Mouse (Mus musculus) MEL (cell line): ENCODE measurements at regions not wholly inside any gene's neighbourhood (a gene's known extent, or its start where the extent isn't known, plus 50 kb on each side); places are given as distances from the start of the nearest gene placed in this dataset.

Experiments used
- DNase-seq: peaks from one replicate; pipeline ENCODE4 v3.0.0; 2011; ENCODE audit warnings: low read depth, low spot score
- H3K27ac ChIP-seq: 2 replicates; pipeline ENCODE4 v1.5.1; 2012; ENCODE audit warnings: low read depth, mild to moderate bottlenecking, control low read depth, low read length, moderate library complexity; ENCODE audit not compliant: control insufficient read depth
- H3K27me3 ChIP-seq, 2 experiments: fragments of 150-350 bp in 1 of 2; sonication (generic) in 1 of 2; 2 replicates each; pipeline ENCODE4 v1.6.1; 2012; ENCODE audit warnings: low read length in 2 of 2, mild to moderate bottlenecking in 2 of 2, improper control_type of control experiment in 1 of 2, moderate library complexity in 1 of 2; ENCODE audit not compliant: insufficient read depth in 2 of 2, control insufficient read depth in 1 of 2
- H3K36me3 ChIP-seq, 2 experiments: 2 replicates each; pipeline ENCODE4 v1.6.1; 2012 to 2014; ENCODE audit warnings: low read length in 2 of 2, improper control_type of control experiment in 1 of 2, inconsistent platforms in 1 of 2, mild to moderate bottlenecking in 1 of 2; ENCODE audit not compliant: insufficient read depth in 2 of 2, control insufficient read depth in 1 of 2
- H3K4me1 ChIP-seq, 2 experiments: fragments of 150-350 bp in 1 of 2; sonication (generic) in 1 of 2; 2 replicates each; pipeline ENCODE4 v1.6.1; 2012; ENCODE audit warnings: low read length in 2 of 2, improper control_type of control experiment in 1 of 2, mild to moderate bottlenecking in 1 of 2; ENCODE audit not compliant: insufficient read depth in 2 of 2, control insufficient read depth in 1 of 2
- H3K4me3 ChIP-seq, 2 experiments: fragments of 150-350 bp in 1 of 2; sonication (generic) in 1 of 2; 2 replicates each; pipeline ENCODE4 v1.5.1; 2012; ENCODE audit warnings: low read depth in 2 of 2, low read length in 2 of 2, mild to moderate bottlenecking in 2 of 2, moderate library complexity in 2 of 2, control low read depth in 1 of 2, improper control_type of control experiment in 1 of 2; ENCODE audit not compliant: control insufficient read depth in 1 of 2, insufficient read depth in 1 of 2
- H3K79me2 ChIP-seq: 2 replicates; pipeline ENCODE4 v1.6.1; 2012; ENCODE audit warnings: mild to moderate bottlenecking, low read length, moderate library complexity; ENCODE audit not compliant: control insufficient read depth, poor library complexity, insufficient read depth
- H3K9ac ChIP-seq: 2 replicates; pipeline ENCODE4 v1.6.1; 2012; ENCODE audit warnings: low read depth, mild to moderate bottlenecking, control low read depth, low read length, moderate library complexity; ENCODE audit not compliant: control insufficient read depth, poor library complexity, severe bottlenecking
- H3K9me3 ChIP-seq: fragments of 150-350 bp; sonication (generic); replicated peaks from 2 replicates; pipeline ENCODE4 v1.6.1; 2012; ENCODE audit warnings: mild to moderate bottlenecking, low read length, improper control_type of control experiment, moderate library complexity; ENCODE audit not compliant: insufficient read depth
- BHLHE40 ChIP-seq: IDR thresholded peaks from 2 replicates; pipeline ENCODE4 v1.6.1; 2012; ENCODE audit warnings: low read depth, mild to moderate bottlenecking, inconsistent platforms, low read length, improper control_type of control experiment, borderline replicate concordance
- CHD2 ChIP-seq: IDR thresholded peaks from 2 replicates; pipeline ENCODE4 v1.6.1; 2011; ENCODE audit warnings: low read length, improper control_type of control experiment
- JUND ChIP-seq: IDR thresholded peaks from 2 replicates; pipeline ENCODE4 v1.6.1; 2011; ENCODE audit warnings: low read depth, mild to moderate bottlenecking, improper control_type of control experiment, low read length
- MAX ChIP-seq: IDR thresholded peaks from 2 replicates; pipeline ENCODE4 v1.6.1; 2011; ENCODE audit warnings: low read length, improper control_type of control experiment
- MEF2A ChIP-seq: IDR thresholded peaks from 2 replicates; pipeline ENCODE4 v1.6.1; 2014; ENCODE audit warnings: low read depth, mild to moderate bottlenecking, inconsistent platforms, low read length, improper control_type of control experiment; ENCODE audit not compliant: poor library complexity, insufficient replicate concordance, severe bottlenecking; ENCODE audit errors: extremely low read depth
- MXI1 ChIP-seq: IDR thresholded peaks from 2 replicates; pipeline ENCODE4 v1.6.1; 2011; ENCODE audit warnings: mild to moderate bottlenecking, low read depth, low read length, improper control_type of control experiment
- MYB ChIP-seq: IDR thresholded peaks from 2 replicates; pipeline ENCODE4 v1.6.1; 2011; ENCODE audit warnings: mild to moderate bottlenecking, low read depth, low read length, improper control_type of control experiment
- NELFE ChIP-seq: IDR thresholded peaks from 2 replicates; pipeline ENCODE4 v1.6.1; 2011; ENCODE audit warnings: low read depth, low read length, improper control_type of control experiment
- POLR2AphosphoS5 ChIP-seq: IDR thresholded peaks from 2 replicates; pipeline ENCODE4 v1.6.1; 2012; ENCODE audit warnings: low read depth, borderline replicate concordance, mild to moderate bottlenecking, inconsistent platforms, low read length, moderate library complexity, mixed read lengths
- RAD21 ChIP-seq: IDR thresholded peaks from 2 replicates; pipeline ENCODE4 v1.6.1; 2011; ENCODE audit warnings: mild to moderate bottlenecking, low read depth, low read length, improper control_type of control experiment
- RCOR1 ChIP-seq: IDR thresholded peaks from 2 replicates; pipeline ENCODE4 v1.6.1; 2012; ENCODE audit warnings: low read depth, mild to moderate bottlenecking, inconsistent platforms, low read length, improper control_type of control experiment

DNA sequence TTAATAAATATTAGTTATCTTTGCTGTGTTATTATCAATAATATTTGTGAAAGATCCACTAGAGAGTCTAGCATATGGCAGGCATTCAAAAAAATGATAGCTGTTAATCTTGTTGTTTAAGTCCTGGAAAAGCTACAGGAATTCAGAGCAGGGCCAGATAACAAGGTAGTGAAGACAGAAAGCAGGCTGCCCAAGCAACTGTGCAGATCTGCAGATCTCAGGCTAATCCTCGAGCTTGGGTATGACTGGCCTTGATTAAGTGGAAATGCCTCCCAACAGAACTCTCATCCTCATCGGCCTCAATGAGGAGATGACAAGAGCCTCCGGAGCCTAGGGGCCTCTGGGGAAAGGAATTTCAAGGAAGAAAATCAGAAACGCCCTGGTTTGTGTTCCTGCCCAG, 142.9 kb upstream of the Pkdcc start:
- Histone ChIP-seq H3K4me3 (no peak overlapping the region), H3K9ac (no peak overlapping the region), H3K27me3 (no peaks in the 10 kb centered on the region), H3K79me2 (no peaks in the 10 kb centered on the region), H3K4me1 (no peaks in the 10 kb centered on the region), H3K27ac (no peak overlapping the region), H3K36me3 (no peaks in the 10 kb centered on the region), H3K9me3 (no peaks in the 10 kb centered on the region)
- TF ChIP-seq CHD2 (no peak), MAX (no peak)
- DNase-seq: no peak

- H3K79me2 ChIP-seq: no peaks in the 10 kb centered on the region
- no peak overlapping the region for H3K4me3 ChIP-seq
- no peak for TF ChIP-seq MYB
- no peaks in the 10 kb centered on the region for H3K9me3 ChIP-seq
- H3K9ac ChIP-seq: no peak overlapping the region
- H3K27me3 ChIP-seq: no peaks in the 10 kb centered on the region
- no peaks in the 10 kb centered on the region for H3K36me3 ChIP-seq
- H3K27ac ChIP-seq: no peak overlapping the region
- DNase-seq: no peak
- H3K4me1 ChIP-seq: no peaks in the 10 kb centered on the region
These were observed 140.2 kb upstream of the Pkdcc start for GRCm38 (mm10) chr17:83074893-83075292.

- Histone ChIP-seq H3K4me1 (no peaks in the 10 kb centered on the region), H3K79me2 (no peaks in the 10 kb centered on the region), H3K4me3 (no peak overlapping the region), H3K27ac (no peak overlapping the region), H3K9ac (no peak overlapping the region), H3K27me3 (no peaks in the 10 kb centered on the region), H3K9me3 (no peaks in the 10 kb centered on the region), H3K36me3 (no peaks in the 10 kb centered on the region)
- no peak for DNase-seq
- no peak for TF ChIP-seq RCOR1
- no peak for TF ChIP-seq JUND
- no peak for TF ChIP-seq MEF2A
- no peak for TF ChIP-seq MXI1
- no peak for TF ChIP-seq RAD21
- no peak for TF ChIP-seq NELFE
- no peak for TF ChIP-seq BHLHE40
- no peak for TF ChIP-seq POLR2AphosphoS5
These were observed 137.1 kb upstream of the Pkdcc start for GRCm38 (mm10) chr17:83077737-83078600.
